Mouse (Mus musculus): Measurements from ENCODE around the gene Hoxb8. TPM values are rescaled to one million over a fixed set of nuclear protein-coding genes. Genes with fewer than 3 reads are reported as not detected.

The Hoxb8 gene
- total and polyA plus RNA-seq, 2 experiments = 0.04 TPM; not detected in 1

DNA sequence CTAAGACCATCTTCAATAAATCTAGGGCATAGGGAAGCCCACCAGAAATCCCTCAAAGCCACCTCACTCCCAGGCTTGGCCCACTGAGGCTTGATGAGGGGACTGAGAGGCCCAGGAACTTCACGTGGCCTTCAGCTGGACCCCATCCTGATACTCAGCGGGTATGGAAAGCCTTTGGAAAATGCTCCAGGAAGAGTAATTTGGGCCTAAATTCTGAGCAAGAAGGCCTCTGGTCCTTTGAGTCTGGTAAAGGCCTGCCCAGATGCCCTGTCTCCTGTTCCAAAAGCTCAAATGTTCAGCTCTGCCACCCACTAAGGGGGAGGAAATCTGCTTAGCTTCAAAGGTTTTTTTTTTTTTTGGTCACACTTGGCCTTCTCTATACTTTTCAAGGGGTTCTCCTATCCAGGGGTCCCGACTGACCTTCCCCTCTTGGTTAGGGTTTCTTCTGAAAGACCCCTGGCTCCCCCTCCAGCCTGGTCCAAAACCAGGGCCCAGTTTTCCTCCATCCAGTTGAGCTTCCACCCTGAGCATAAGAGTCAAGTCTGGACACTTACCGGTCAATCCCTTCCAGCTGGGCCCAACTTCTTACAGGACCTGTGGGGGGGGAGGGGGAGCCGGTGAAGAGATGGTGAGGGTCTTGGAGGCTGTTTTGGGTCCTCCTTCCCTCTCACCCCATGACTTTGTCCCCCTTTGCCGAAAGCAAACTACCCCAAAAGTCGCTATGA lies 24.6 kb downstream of the Hoxb8 start:
- Histone ChIP-seq H3K27me3 (ENCODE audit: control insufficient read depth, insufficient read depth, low read length) (peaks cover 12% of the 10 kb centered on the region), H3K4me3 (ENCODE audit: insufficient read depth, low read depth, low read length) (no peak overlapping the region)
- no peak for DNase-seq (ENCODE audit: extremely low read depth, low read depth, low spot score)

DNA sequence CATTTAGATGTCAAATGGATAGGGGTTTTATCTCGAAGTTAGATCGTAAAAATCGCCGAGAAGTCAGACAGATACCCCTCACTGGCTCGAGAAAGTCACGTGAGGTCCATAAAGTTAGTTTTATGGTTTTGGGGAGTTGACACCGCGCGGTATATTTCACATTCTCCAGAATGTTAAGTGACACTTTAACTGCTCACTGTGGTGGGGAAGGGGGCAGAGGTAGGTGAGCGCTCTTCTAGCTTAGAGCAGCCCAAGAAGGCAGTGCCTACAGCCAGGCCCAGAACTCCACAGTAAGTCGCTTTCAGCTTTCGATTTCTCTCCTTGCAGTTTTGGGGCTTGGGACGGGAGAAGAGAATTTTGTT lies 25.2 kb downstream of the Hoxb8 start:
- 34% methylated on average over 13 of the region's 13 CpGs for WGBS

More for the DNA sequence above, 24.6 kb downstream of the Hoxb8 start:
- Histone ChIP-seq H3K36me3 (ENCODE audit: control insufficient read depth, insufficient read depth, low read length) (no peaks in the 10 kb centered on the region), H3K27ac (replicated peaks; ENCODE audit: insufficient read depth, low read depth, low read length) (no peak overlapping the region), H3K79me2 (ENCODE audit: control insufficient read depth, insufficient read depth, low read length) (no peaks in the 10 kb centered on the region), H3K9ac (ENCODE audit: low read depth, low read length) (no peak overlapping the region), H3K4me1 (ENCODE audit: control insufficient read depth, insufficient read depth, low read length) (0 out of 2 replicates have a peak, but pooled peaks cover 5% of the 10 kb centered on the region)
- TF ChIP-seq CTCF (IDR thresholded peaks at IDR 0.05; ENCODE audit: low read depth, low read length) (no peak), POLR2A (IDR thresholded peaks at IDR 0.05; ENCODE audit: extremely low read depth, insufficient read depth, low read length) (no peak)
- 46% methylated on average over 7 of the region's 7 CpGs for WGBS

DNA sequence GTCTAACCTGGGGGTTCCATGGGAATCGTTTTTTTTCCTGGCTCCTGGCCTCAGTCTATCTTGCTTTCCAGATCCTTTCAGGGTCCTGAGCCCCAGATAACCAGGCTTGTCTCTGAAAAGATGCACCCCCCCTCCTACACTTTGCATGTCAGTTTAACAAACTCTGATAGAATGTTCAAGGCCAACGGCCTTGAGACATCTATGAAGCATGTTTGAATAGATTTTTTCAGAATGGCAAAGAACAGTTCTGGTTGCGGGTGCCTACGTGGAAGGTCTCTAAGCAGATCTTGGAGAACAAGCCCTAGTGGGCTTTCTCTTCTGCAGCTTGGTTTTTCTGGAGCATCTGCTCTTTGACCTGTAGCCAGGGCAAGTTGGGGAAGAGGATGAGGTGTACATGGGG lies 27.1 kb downstream of the Hoxb8 start:
- H3K9ac ChIP-seq (ENCODE audit: low read depth, low read length) = no peak overlapping the region

More for the DNA sequence above, 25.2 kb downstream of the Hoxb8 start:
- H3K9ac ChIP-seq (ENCODE audit: low read depth, low read length) = no peak overlapping the region
- 0 out of 2 replicates have a peak, but pooled peaks cover 5% of the 10 kb centered on the region for H3K4me1 ChIP-seq (ENCODE audit: control insufficient read depth, insufficient read depth, low read length)
- no peak overlapping the region for H3K27ac ChIP-seq (replicated peaks; ENCODE audit: insufficient read depth, low read depth, low read length)
- H3K79me2 ChIP-seq (ENCODE audit: control insufficient read depth, insufficient read depth, low read length) = no peaks in the 10 kb centered on the region
- DNase-seq (ENCODE audit: extremely low read depth, low read depth, low spot score) = no peak
- H3K36me3 ChIP-seq (ENCODE audit: control insufficient read depth, insufficient read depth, low read length) = no peaks in the 10 kb centered on the region
- TF ChIP-seq CTCF (IDR thresholded peaks at IDR 0.05; ENCODE audit: low read depth, low read length) (no peak), POLR2A (IDR thresholded peaks at IDR 0.05; ENCODE audit: extremely low read depth, insufficient read depth, low read length) (no peak)
- H3K27me3 ChIP-seq (ENCODE audit: control insufficient read depth, insufficient read depth, low read length) = peaks cover 10% of the 10 kb centered on the region
- H3K4me3 ChIP-seq (ENCODE audit: insufficient read depth, low read depth, low read length) = no peak overlapping the region

DNA sequence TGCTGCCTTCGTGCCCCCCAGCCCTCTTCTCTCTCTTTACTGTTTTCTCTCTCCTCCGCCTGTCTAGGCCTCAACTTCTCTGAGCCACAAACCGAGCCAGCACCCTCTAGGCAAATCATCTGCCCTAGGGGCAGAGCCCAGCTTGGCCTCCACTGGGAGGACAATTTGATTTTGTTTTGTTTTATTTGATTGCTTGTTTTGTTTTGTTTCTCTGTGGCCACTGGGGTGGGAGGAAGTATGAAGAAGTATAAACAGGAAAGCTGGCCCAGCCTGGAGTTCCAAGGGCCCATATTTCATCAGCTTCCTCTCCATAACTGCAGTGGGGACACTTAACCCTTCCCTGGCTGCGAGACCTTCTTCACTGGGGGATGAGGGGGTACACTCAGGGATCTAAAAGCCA lies 27.6 kb downstream of the Hoxb8 start:
- Histone ChIP-seq H3K36me3 (ENCODE audit: control insufficient read depth, insufficient read depth, low read length) (no peaks in the 10 kb centered on the region), H3K4me1 (ENCODE audit: control insufficient read depth, insufficient read depth, low read length) (0 out of 2 replicates have a peak, but pooled peaks cover 5% of the 10 kb centered on the region), H3K4me3 (ENCODE audit: insufficient read depth, low read depth, low read length) (no peak overlapping the region), H3K79me2 (ENCODE audit: control insufficient read depth, insufficient read depth, low read length) (no peaks in the 10 kb centered on the region), H3K27ac (replicated peaks; ENCODE audit: insufficient read depth, low read depth, low read length) (peak overlapping the region; percentile 84), H3K9ac (ENCODE audit: low read depth, low read length) (no peak overlapping the region), H3K27me3 (ENCODE audit: control insufficient read depth, insufficient read depth, low read length) (no peaks in the 10 kb centered on the region)
- DNase-seq (ENCODE audit: extremely low read depth, low read depth, low spot score) = no peak
- TF ChIP-seq CTCF (IDR thresholded peaks at IDR 0.05; ENCODE audit: low read depth, low read length) (no peak), POLR2A (IDR thresholded peaks at IDR 0.05; ENCODE audit: extremely low read depth, insufficient read depth, low read length) (no peak)
- 25% methylated on average over 4 of the region's 4 CpGs for WGBS

More for the DNA sequence above, 27.1 kb downstream of the Hoxb8 start:
- no peaks in the 10 kb centered on the region for H3K79me2 ChIP-seq (ENCODE audit: control insufficient read depth, insufficient read depth, low read length)
- no peak for DNase-seq (ENCODE audit: extremely low read depth, low read depth, low spot score)
- 0 out of 2 replicates have a peak, but pooled peaks cover 5% of the 10 kb centered on the region for H3K4me1 ChIP-seq (ENCODE audit: control insufficient read depth, insufficient read depth, low read length)
- peak overlapping the region; percentile 84 for H3K27ac ChIP-seq (replicated peaks; ENCODE audit: insufficient read depth, low read depth, low read length)
- TF ChIP-seq CTCF (IDR thresholded peaks at IDR 0.05; ENCODE audit: low read depth, low read length) = no peak
- TF ChIP-seq POLR2A (IDR thresholded peaks at IDR 0.05; ENCODE audit: extremely low read depth, insufficient read depth, low read length) = no peak
- H3K36me3 ChIP-seq (ENCODE audit: control insufficient read depth, insufficient read depth, low read length) = no peaks in the 10 kb centered on the region
- 29% methylated on average over 4 of the region's 4 CpGs for WGBS
- no peak overlapping the region for H3K4me3 ChIP-seq (ENCODE audit: insufficient read depth, low read depth, low read length)
- H3K27me3 ChIP-seq (ENCODE audit: control insufficient read depth, insufficient read depth, low read length) = peaks cover 3% of the 10 kb centered on the region

DNA sequence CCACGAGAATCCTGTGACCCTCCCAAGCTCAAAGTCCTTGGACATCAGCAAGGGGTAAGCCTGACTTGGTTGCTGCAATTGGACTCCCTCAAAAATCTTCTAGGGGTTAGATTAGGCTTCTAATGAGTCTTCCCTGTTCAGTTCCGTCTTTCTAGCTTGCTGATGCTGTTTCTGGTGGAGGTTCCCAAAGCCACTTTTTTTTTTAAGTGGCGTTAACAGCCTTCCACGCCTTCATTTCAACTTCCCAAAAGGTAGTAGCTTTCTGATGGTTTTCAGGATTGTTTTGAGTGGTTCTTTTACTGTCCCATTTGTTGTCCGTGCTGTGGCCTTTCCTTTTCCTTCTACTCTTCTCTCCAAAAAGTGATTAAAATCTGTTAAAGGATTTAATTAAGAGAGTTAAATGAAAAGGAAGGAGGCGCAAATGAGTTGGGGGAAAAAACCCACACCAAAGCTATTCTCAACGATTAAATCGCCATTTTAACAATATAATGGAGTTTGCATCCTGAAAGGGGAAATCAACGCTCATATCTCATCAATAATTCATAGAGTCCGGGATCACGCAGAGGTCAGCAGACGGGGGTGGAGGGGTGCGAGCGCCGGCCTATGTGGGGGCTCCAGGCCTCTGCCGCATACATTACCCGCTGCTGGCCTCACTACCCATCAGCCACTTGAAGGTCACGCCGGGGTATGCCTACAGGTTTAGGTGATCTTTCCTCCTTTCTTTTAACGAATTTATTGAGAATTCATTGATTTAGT lies 28.7 kb downstream of the Hoxb8 start:
- Histone ChIP-seq H3K9ac (ENCODE audit: low read depth, low read length) (no peak overlapping the region), H3K79me2 (ENCODE audit: control insufficient read depth, insufficient read depth, low read length) (no peaks in the 10 kb centered on the region), H3K4me3 (ENCODE audit: insufficient read depth, low read depth, low read length) (no peak overlapping the region), H3K27me3 (ENCODE audit: control insufficient read depth, insufficient read depth, low read length) (no peaks in the 10 kb centered on the region), H3K36me3 (ENCODE audit: control insufficient read depth, insufficient read depth, low read length) (no peaks in the 10 kb centered on the region), H3K27ac (replicated peaks; ENCODE audit: insufficient read depth, low read depth, low read length) (peak overlapping the region; percentile 53), H3K4me1 (ENCODE audit: control insufficient read depth, insufficient read depth, low read length) (0 out of 2 replicates have a peak, but pooled peaks cover 5% of the 10 kb centered on the region)
- TF ChIP-seq CTCF (IDR thresholded peaks at IDR 0.05; ENCODE audit: low read depth, low read length) (no peak), POLR2A (IDR thresholded peaks at IDR 0.05; ENCODE audit: extremely low read depth, insufficient read depth, low read length) (no peak)
- DNase-seq (ENCODE audit: extremely low read depth, low read depth, low spot score) = no peak
- 17% methylated on average over 20 of the region's 20 CpGs for WGBS

Measured in liver, adult 2 months (tissue).